Mouse (Mus musculus): Measurements from ENCODE around the gene Car9.
"Not testable (repeated sequence)": the region's sequence is repeated elsewhere in the genome, so short reads cannot be mapped to it uniquely, and the experiment has no call there.

Car9 gene

DNA sequence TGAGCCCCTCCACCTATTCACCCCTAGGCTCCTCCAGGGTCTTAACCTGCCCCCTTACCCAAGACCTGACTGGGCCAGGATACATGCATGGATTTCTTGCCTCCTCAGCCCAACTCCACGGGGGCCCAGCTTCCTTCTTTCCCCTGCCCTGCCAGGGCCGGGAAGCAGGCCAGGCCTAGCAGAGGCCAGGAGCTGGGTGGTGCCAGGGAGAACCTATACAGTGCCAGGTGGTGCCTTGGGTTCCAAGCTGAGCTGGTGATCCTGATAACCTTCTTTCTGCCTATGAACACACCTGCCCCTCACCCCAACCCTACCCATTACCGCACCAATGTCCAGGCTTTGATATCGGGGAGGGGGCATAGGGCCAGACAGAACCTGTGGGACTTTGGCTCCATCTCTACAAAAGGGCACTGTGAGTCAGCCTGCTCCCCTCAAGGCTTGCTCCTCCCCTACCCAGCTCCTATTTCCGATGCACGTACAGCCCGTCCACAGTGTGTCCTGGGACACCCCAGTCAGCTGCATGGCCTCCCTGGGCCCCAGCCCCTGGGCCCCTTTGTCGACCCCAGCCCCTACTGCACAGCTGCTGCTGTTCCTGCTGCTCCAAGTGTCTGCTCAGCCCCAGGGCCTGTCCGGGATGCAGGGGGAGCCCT lies at the start of gene Car9:
Gene Car9, plus strand, starts transcription at position 431 of the 650 bp plus-strand sequence.
- no peak for DNase-seq (ENCODE audit: low spot score in 2 of 2)

- DNase-seq (ENCODE audit: low spot score in 2 of 2), result peak; percentile 41 to 52
Measured at GRCm38 (mm10) chr4:43457124-43457523, 49.6 kb upstream of the Car9 start.

- no peak for DNase-seq (ENCODE audit: low spot score in 2 of 2)
Measured at GRCm38 (mm10) chr4:43463102-43463501, 43.7 kb upstream of the Car9 start.

GRCm38 (mm10) chr4:43465935-43466334 lies 40.8 kb upstream of the Car9 start:
- DNase-seq (ENCODE audit: low spot score in 2 of 2), result no peak

- DNase-seq (ENCODE audit: low spot score in 2 of 2), result no peak
Measured at GRCm38 (mm10) chr4:43466872-43467271, 39.9 kb upstream of the Car9 start.

GRCm38 (mm10) chr4:43470301-43470700 lies 36.5 kb upstream of the Car9 start:
- DNase-seq (ENCODE audit: low spot score in 2 of 2), result no peak

GRCm38 (mm10) chr4:43473636-43474035 lies 33.1 kb upstream of the Car9 start:
- DNase-seq (ENCODE audit: low spot score in 2 of 2), result no peak

DNA sequence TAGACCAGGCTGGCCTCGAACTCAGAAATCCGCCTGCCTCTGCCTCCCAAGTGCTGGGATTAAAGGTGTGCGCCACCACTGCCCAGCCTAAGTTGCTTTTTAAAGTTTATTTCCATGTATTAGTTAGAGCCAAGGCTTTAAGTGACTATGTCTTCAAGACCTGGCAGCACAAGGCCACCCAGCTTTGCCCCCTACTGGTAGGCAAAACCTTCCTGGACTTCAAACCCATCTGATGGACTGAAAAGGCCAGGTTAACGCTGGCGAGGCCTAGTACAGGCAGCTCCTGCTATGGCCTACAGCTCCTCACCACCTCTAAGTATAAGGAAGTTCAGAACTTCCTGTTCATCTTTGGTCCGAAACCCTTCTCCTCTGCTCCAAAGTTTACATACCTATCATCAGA lies 30.2 kb upstream of the Car9 start:
- DNase-seq (ENCODE audit: low spot score in 2 of 2), result no peak

DNA sequence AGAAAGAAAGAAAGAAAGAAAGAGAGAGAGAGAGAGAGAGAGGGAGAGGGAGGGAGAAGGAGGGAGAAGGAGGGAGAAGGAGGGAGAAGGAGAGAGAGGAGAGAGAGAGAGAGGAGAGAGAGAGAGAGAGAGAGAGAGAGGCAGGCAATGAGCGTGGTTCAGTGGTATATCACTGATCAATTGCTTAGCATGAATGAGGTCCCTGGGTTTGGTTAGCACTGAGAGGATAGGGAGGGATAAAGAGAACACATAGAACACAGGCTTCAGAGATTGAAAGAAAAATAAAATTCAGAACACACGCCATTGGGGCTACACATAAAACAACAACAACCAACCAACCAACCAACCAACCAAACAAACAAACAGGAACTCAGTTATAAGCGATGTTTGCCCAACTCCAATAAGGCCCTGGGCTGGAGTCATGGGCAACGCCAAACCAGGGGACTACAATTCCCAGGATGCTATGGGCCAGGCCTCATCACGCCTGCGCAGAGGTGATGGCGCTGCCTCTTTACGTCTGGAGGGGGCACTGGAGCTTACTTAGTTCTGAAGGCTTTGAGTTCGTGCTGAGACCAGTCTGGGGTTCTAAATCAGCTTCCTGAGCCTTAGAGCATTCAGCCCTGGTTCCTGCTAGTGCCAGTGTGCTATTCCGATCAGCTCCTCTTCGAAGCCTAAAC lies 28.8 kb upstream of the Car9 start:
- peak; percentile 76 to 83 for DNase-seq (ENCODE audit: low spot score in 2 of 2)

GRCm38 (mm10) chr4:43478534-43478858 lies 28.3 kb upstream of the Car9 start:
- DNase-seq (ENCODE audit: low spot score in 2 of 2), result no peak

DNA sequence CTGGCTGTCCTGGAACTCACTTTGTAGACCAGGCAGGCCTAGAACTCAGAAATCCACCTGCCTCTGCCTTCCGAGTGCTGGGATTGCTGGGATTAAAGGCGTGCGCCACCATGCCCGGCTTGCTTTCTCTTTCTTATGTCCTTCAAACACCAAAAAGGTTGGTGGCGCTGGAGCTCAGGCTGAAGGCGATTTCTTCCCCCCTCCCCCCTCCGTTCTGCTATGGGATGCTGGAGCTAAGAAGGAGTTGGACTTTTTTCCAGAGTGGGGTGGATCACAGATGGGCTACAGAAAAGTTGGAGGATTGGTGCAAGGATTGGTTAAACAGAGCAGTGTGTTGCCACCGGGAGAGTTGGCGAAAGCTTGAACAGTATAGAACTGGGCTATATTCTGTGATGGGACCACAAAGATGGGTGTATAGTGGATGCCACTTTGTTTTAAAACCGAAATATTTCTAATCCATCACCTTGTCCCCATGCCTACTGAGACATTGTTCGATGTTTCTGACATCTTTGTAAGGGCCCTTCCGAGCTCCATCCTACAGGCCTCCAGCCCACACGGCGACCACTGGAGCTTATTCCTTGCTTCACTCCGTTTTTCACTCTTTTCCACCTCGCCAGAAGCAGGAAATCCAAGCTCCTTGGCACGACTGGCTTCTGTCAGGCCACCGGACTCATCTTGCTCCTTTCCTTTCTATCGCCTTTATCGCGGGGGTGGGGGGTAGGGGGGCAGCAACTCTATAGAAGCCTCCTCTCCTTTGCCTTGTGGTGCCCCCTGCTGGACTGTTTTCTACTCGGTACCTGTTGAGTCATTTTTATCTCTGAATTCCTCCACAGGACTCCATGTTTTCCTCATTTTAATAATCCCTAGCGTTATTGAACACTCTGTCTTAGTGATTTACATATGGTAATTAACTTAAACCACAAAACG lies 27.6 kb upstream of the Car9 start:
- DNase-seq (ENCODE audit: low spot score in 2 of 2), result peak; percentile 60 to 78

DNA sequence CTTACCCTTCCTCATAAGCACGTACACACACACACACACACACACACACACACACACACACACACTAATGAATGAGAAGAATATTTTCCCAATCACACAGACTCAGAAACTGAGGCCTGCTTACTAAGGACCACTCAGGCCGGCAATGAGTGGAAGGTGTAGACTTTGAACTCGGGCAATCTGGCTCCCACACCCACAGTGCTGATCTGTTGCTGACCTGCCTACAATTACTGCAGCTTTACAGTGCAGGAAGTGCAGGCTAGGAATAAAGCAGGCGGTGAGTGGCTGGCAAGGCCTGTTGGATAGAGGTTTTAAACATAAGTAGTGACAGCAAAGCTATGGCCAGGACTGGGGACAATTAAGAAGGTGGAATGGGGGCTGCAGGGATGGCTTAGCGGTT lies 25.8 kb upstream of the Car9 start:
- DNase-seq (ENCODE audit: low spot score in 2 of 2), result no peak

GRCm38 (mm10) chr4:43481894-43482456 lies 24.8 kb upstream of the Car9 start:
- DNase-seq (ENCODE audit: low spot score in 2 of 2), result no peak

- no peak for DNase-seq (ENCODE audit: low spot score in 2 of 2)
Measured at GRCm38 (mm10) chr4:43482591-43482990, 24.2 kb upstream of the Car9 start.

DNA sequence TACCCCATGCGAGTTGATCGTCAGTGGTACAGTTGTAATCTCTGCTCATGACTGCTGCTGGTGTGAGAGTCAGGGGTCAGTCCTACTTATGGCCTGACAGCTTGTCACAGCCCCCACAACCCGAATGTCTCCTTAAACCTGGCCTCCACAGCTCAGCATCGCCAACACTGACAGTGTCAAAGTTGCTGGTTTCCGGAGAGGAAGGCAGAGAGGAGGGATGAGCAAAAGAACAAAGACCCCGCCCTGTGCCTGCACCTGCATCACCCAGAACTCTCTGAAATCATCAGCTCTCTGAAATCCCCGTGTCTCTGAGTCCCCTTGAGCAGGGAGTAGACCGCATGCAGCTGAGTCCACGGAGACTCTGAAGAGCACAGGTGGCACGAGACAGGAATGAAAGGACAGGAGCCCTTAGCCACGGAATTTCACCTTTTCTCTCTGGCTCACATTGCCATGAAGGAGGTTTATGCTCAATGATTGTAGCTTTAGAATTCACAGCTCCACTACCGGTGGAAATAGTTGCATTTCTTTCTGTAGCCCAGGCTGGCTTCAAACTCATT lies 23.2 kb upstream of the Car9 start, which contains the start of gene Sit1:
Gene Sit1, minus strand, starts transcription at position 200 of the 557 bp plus-strand sequence.
- no peak for DNase-seq (ENCODE audit: low spot score in 2 of 2)

DNA sequence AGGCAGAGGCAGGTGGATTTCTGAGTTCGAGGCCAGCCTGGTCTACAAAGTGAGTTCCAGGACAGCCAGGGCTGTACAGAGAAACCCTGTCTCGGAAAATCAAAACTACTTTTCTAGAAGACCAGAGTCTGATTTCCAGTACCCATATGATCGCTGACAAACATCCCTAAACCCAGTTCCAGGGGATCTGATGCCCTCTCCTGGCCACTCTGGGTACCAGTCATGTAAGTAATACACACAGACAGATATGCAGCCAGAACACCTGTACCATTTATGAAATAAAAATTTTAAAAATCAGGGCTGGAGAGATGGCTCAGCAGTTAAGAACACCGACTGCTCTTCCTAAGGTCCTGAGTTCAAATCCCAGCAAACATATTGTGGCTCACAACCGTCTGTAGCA lies 21.1 kb upstream of the Car9 start:
- DNase-seq (ENCODE audit: low spot score in 2 of 2), result not testable (repeated sequence)

- DNase-seq (ENCODE audit: low spot score in 2 of 2), result no peak
Measured at GRCm38 (mm10) chr4:43489611-43490010, 17.2 kb upstream of the Car9 start.

GRCm38 (mm10) chr4:43490801-43491200 lies 16.0 kb upstream of the Car9 start:
- DNase-seq (ENCODE audit: low spot score in 2 of 2), result no peak

DNA sequence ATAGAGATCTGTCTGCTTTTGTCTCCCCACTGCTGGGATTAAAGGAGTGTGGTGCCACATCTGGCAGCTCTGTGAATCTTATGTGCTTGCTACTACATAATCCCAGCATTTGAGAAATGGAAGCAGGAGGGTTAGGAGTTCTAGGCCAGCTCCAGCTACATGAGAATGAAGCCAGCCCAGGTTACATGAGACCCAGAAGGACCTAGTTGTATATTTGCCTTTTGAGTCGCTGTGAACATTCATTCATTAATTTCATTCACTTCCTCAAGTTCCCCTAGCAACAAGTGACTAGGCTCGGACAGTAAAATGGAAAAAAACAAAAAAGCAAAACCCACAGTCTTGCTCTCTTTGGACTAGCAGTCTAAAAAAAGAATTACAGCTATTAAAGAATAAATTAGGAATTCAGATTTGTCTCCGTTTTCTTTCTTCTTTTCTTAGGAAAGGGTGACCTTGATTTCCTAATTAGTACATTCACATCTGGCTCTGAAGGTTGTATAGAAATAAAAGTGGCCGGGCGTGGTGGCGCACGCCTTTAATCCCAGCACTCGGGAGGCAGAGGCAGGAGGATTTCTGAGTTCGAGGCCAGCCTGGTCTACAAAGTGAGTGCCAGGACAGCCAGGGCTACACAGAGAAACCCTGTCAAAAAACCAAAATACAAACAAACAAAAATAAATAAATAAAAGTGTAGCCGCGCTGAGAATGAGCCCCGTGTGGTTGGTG lies 14.5 kb upstream of the Car9 start:
- DNase-seq (ENCODE audit: low spot score in 2 of 2), result no peak

DNA sequence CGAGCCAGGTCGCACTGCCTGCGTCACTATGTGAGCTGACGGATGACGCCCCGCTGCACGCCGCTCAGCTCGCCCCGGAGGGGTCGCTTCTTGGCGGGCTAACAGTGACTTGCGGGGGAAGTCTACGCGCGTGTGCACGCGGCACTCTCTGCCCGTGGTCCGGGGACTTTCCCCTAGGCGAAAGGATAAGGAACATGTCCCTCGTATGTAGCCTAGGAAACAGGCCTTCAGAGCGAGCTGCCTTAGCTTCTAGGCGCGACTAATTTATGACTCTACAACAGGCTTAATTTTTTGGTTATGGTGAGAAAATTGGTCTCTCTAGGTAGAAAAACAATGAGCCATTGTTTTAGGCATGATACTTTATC lies 14.0 kb upstream of the Car9 start, which contains the start of gene Ccdc107:
Gene Ccdc107, plus strand, starts transcription at position 80 of the 365 bp plus-strand sequence.
- peak; percentile 79 to 80 for DNase-seq (ENCODE audit: low spot score in 2 of 2)

DNA sequence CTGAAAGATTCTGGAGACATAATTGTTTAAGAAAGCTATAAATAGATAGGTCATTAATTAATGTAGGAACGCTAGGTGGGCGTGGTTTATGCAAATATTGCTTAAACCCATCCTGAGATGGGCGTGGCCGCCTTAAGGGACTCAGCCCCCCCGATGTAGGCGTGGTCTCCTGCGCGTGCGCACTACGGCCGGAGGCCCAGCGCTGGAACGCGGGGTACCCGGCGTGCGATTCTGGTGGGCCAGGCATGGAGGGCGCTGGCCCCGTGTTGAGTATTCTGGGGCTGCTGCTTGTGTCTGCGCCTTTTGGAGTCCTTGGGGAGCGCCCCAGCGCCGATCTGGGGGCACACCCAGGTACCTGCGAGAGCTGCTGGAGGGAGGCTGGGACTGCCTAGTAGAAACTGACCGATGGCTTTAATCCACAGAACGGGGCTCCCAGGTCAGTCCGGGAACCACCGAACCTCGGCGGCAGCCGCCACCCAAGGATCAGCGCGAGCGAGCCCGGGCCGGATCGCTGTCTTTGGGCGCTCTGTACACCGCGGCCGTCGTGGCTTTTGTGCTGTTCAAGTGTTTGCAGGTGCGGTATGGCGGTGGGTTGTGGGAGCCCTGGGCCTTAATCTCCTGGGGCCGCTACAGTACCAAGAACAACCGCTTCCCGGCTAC lies 13.4 kb upstream of the Car9 start:
- DNase-seq (ENCODE audit: low spot score in 2 of 2), result peak; percentile 95 to 99

Data from spleen, postnatal 14 days (tissue).